Mouse (Mus musculus): ENCODE measurements around the gene Igfbp2. TPM values are rescaled to one million over a fixed set of nuclear protein-coding genes. Genes with fewer than 3 reads are reported as not detected.

Gene Igfbp2
- total RNA-seq, 2 experiments from 2014 or later, result 0.22 TPM; not detected in 1

- DNase-seq, result no peak
- intact Hi-C loops (cut with DNase I), result loop anchor here (2.0 kb wide), 1 partner anchor 541 kb away; no protein-coding TSS in a partner anchor
Observed at GRCm38 (mm10) chr1:72853759-72854158, 29.5 kb downstream of the Igfbp2 start.

GRCm38 (mm10) chr1:72854337-72855237 lies 30.3 kb downstream of the Igfbp2 start:
- peak; percentile 42 to 60 for DNase-seq
- intact Hi-C loops (cut with DNase I), result loop anchor here (1.0 to 5.0 kb wide), 3 partner anchors 135 to 687 kb away; no protein-coding TSS in a partner anchor

- DNase-seq, result no peak
- intact Hi-C loops (cut with DNase I), result loop anchor here (1.0 to 5.0 kb wide), 3 partner anchors 136 to 688 kb away; no protein-coding TSS in a partner anchor
Observed at GRCm38 (mm10) chr1:72855729-72856128, 31.4 kb downstream of the Igfbp2 start.

GRCm38 (mm10) chr1:72856209-72856909 lies 32.1 kb downstream of the Igfbp2 start:
- intact Hi-C loops (cut with DNase I), result loop anchor here (5.0 kb wide), 1 partner anchor 689 kb away; no protein-coding TSS in a partner anchor
- DNase-seq, result no peak

GRCm38 (mm10) chr1:72857142-72857541 lies 32.8 kb downstream of the Igfbp2 start:
- no peak for DNase-seq
- intact Hi-C loops (cut with DNase I), result loop anchor here (5.0 kb wide), 1 partner anchor 690 kb away; no protein-coding TSS in a partner anchor

GRCm38 (mm10) chr1:72857631-72858030 lies 33.3 kb downstream of the Igfbp2 start:
- intact Hi-C loops (cut with DNase I), result loop anchor here (5.0 kb wide), 1 partner anchor 690 kb away; no protein-coding TSS in a partner anchor
- DNase-seq, result no peak

GRCm38 (mm10) chr1:72858286-72858685 lies 34.0 kb downstream of the Igfbp2 start:
- no peak for DNase-seq
- intact Hi-C loops (cut with DNase I), result loop anchor here (5.0 kb wide), 1 partner anchor 691 kb away; no protein-coding TSS in a partner anchor

GRCm38 (mm10) chr1:72858874-72859273 lies 34.6 kb downstream of the Igfbp2 start:
- no peak for DNase-seq
- intact Hi-C loops (cut with DNase I), result loop anchor here (5.0 kb wide), 1 partner anchor 692 kb away; no protein-coding TSS in a partner anchor

GRCm38 (mm10) chr1:72859963-72860362 lies 35.7 kb downstream of the Igfbp2 start:
- intact Hi-C loops (cut with DNase I), result loop anchor here (5.0 kb wide), 1 partner anchor 693 kb away; no protein-coding TSS in a partner anchor

GRCm38 (mm10) chr1:72860502-72860901 lies 36.2 kb downstream of the Igfbp2 start:
- intact Hi-C loops (cut with DNase I), result no loop called here
- no peak for DNase-seq

More at GRCm38 (mm10) chr1:72859963-72860362, 35.7 kb downstream of the Igfbp2 start:
- DNase-seq, result no peak

GRCm38 (mm10) chr1:72861702-72862101 lies 37.4 kb downstream of the Igfbp2 start:
- intact Hi-C loops (cut with DNase I), result no loop called here
- no peak for DNase-seq

GRCm38 (mm10) chr1:72862248-72862647 lies 37.9 kb downstream of the Igfbp2 start:
- no peak for DNase-seq
- intact Hi-C loops (cut with DNase I), result no loop called here

GRCm38 (mm10) chr1:72863692-72864091 lies 39.4 kb downstream of the Igfbp2 start:
- no peak for DNase-seq
- intact Hi-C loops (cut with DNase I), result no loop called here

- DNase-seq, result no peak
- intact Hi-C loops (cut with DNase I), result no loop called here
Observed at GRCm38 (mm10) chr1:72864272-72864671, 40.0 kb downstream of the Igfbp2 start.

GRCm38 (mm10) chr1:72865900-72866299 lies 41.6 kb downstream of the Igfbp2 start:
- intact Hi-C loops (cut with DNase I), result loop anchor here (1.0 to 2.0 kb wide), 3 partner anchors 753 to 960 kb away; no protein-coding TSS in a partner anchor
- DNase-seq, result peak; percentile 72 to 81

GRCm38 (mm10) chr1:72866417-72866816 lies 42.1 kb downstream of the Igfbp2 start:
- intact Hi-C loops (cut with DNase I), result loop anchor here (2.0 kb wide), 2 partner anchors 752 to 872 kb away; no protein-coding TSS in a partner anchor

GRCm38 (mm10) chr1:72867346-72867745 lies 43.0 kb downstream of the Igfbp2 start:
- intact Hi-C loops (cut with DNase I), result loop anchor here (2.0 kb wide), 2 partner anchors 751 to 871 kb away; no protein-coding TSS in a partner anchor
- DNase-seq, result no peak

More at GRCm38 (mm10) chr1:72866417-72866816, 42.1 kb downstream of the Igfbp2 start:
- DNase-seq, result no peak

- no peak for DNase-seq
- intact Hi-C loops (cut with DNase I), result no loop called here
Observed at GRCm38 (mm10) chr1:72868429-72869215, 44.3 kb downstream of the Igfbp2 start.

GRCm38 (mm10) chr1:72869275-72869674 lies 45.0 kb downstream of the Igfbp2 start:
- intact Hi-C loops (cut with DNase I), result no loop called here
- DNase-seq, result no peak
